Mouse (Mus musculus) small intestine, adult 2 months (tissue): ENCODE data around the gene Gm35315. TPM values are rescaled to one million over a fixed set of nuclear protein-coding genes. Genes with fewer than 3 reads are reported as not detected.

Source experiments
- H3K27ac ChIP-seq: fragments of 200-500 bp; 2 replicates; pipeline ENCODE4 v1.5.1; 2012; ENCODE audit warnings: low read depth, low read length, control low read depth, inconsistent platforms; ENCODE audit not compliant: insufficient read depth
- H3K27me3 ChIP-seq: fragments of 200-500 bp; 2 replicates; pipeline ENCODE4 v1.6.1; 2012; ENCODE audit warnings: mild to moderate bottlenecking, moderate library complexity, low read length, inconsistent platforms; ENCODE audit not compliant: control insufficient read depth, insufficient read depth
- H3K36me3 ChIP-seq: fragments of 200-500 bp; 2 replicates; pipeline ENCODE4 v1.6.1; 2012; ENCODE audit warnings: mild to moderate bottlenecking, low read length, control low read depth, inconsistent platforms; ENCODE audit not compliant: control insufficient read depth, insufficient read depth
- H3K4me1 ChIP-seq: fragments of 200-500 bp; 2 replicates; pipeline ENCODE4 v1.6.1; 2012; ENCODE audit warnings: low read length, inconsistent platforms, mixed read lengths; ENCODE audit not compliant: control insufficient read depth, insufficient read depth, insufficient read length
- H3K4me3 ChIP-seq: fragments of 200-500 bp; 2 replicates; pipeline ENCODE4 v1.5.1; 2012; ENCODE audit warnings: low read depth, mild to moderate bottlenecking, control low read depth, inconsistent platforms, low read length, moderate library complexity
- CTCF ChIP-seq: fragments of 200-500 bp; IDR thresholded peaks from 2 replicates; pipeline ENCODE4 v1.5.1; 2012; ENCODE audit warnings: low read depth, mild to moderate bottlenecking, control low read depth, inconsistent platforms, low read length, moderate library complexity, mixed read lengths; ENCODE audit not compliant: insufficient replicate concordance, insufficient read length; ENCODE audit errors: extremely low read depth
- POLR2A ChIP-seq: fragments of 200-500 bp; IDR thresholded peaks from 2 replicates; pipeline ENCODE4 v1.6.1; 2012; ENCODE audit warnings: low read depth, mild to moderate bottlenecking, control low read depth, inconsistent platforms, low read length, moderate library complexity
- WGBS: fragments of 180-500 bp; shearing (Covaris S2); methylation state at CpG from one replicate; pipeline ENCODE4 v1.1.7; 2018; 5-methylcytosine and 5-hydroxymethylcytosine counted together
- polyA plus RNA-seq: library from polyadenylated mRNA; depleted of rRNA; stranded (reverse); fragments of >200 nt; gene quantifications from 2 replicates; pipeline ENCODE4 v1.2.3, GENCODE M21; 2012; rRNA removed

The Gm35315 gene
- polyA plus RNA-seq, 1 experiment: 0.05 TPM

- H3K4me1 ChIP-seq: no peaks in the 10 kb centered on the region
- 1% methylated on average over 19 of the region's 19 CpGs for WGBS
- no peak for TF ChIP-seq POLR2A
- no peak for TF ChIP-seq CTCF
Observed at GRCm38 (mm10) chr5:110057637-110058408, 36.4 kb downstream of the Gm35315 start.

More at GRCm38 (mm10) chr5:110057637-110058408, 36.4 kb downstream of the Gm35315 start:
- Histone ChIP-seq H3K27me3 (no peaks in the 10 kb centered on the region), H3K36me3 (no peaks in the 10 kb centered on the region), H3K4me3 (peak overlapping the region; percentile 93), H3K27ac (peak overlapping the region; percentile 42; the same call in 1 of the 2 replicates)

Other genes starting within 250 kb of the Gm35315 start
- gene Gm15446, start 171.0 kb downstream of the Gm35315 start, polyA plus RNA-seq: 0.23 and 0.33 TPM in 2 replicates
- 0.34 and 1.0 TPM in 2 replicates for gene Zfp932, start 97.9 kb downstream of the Gm35315 start, polyA plus RNA-seq
- not detected in 2 replicates for gene Gm17655, start 21.9 kb downstream of the Gm35315 start, polyA plus RNA-seq
- 0.28 and 0.86 TPM in 2 replicates for gene Plcxd1, start 5.5 kb upstream of the Gm35315 start, polyA plus RNA-seq
- gene Gtpbp6, start 13.8 kb upstream of the Gm35315 start, polyA plus RNA-seq: 53.2 and 101 TPM in 2 replicates
- gene Zfp605, start 15.7 kb upstream of the Gm35315 start, polyA plus RNA-seq: 0.04 and 0.10 TPM in 2 replicates
- gene Chfr, start 41.4 kb upstream of the Gm35315 start, polyA plus RNA-seq: 24.6 and 65.1 TPM in 2 replicates
- 4.1 and 6.7 TPM in 2 replicates for gene Golga3, start 82.3 kb upstream of the Gm35315 start, polyA plus RNA-seq
- gene Ankle2, start 136.6 kb upstream of the Gm35315 start, polyA plus RNA-seq: 2.8 and 4.6 TPM in 2 replicates
- gene Pgam5, start 175.5 kb upstream of the Gm35315 start, polyA plus RNA-seq: 7.3 and 8.6 TPM in 2 replicates
- gene Pxmp2, start 191.8 kb upstream of the Gm35315 start, polyA plus RNA-seq: 2.5 and 7.1 TPM in 2 replicates
- gene Pole, start 191.9 kb upstream of the Gm35315 start, polyA plus RNA-seq: 3.4 and 5.7 TPM in 2 replicates
- gene P2rx2, start 248.8 kb upstream of the Gm35315 start, polyA plus RNA-seq: 1.2 and 2.3 TPM in 2 replicates